Mouse (Mus musculus) small intestine, adult 2 months (tissue): Measurements from ENCODE around the gene Ucp3.

ENCODE experiments used
- CTCF ChIP-seq: fragments of 200-500 bp; IDR thresholded peaks from 2 replicates; pipeline ENCODE4 v1.5.1; 2012; ENCODE audit warnings: low read depth, mild to moderate bottlenecking, control low read depth, inconsistent platforms, low read length, moderate library complexity, mixed read lengths; ENCODE audit not compliant: insufficient replicate concordance, insufficient read length; ENCODE audit errors: extremely low read depth
- POLR2A ChIP-seq: fragments of 200-500 bp; IDR thresholded peaks from 2 replicates; pipeline ENCODE4 v1.6.1; 2012; ENCODE audit warnings: low read depth, mild to moderate bottlenecking, control low read depth, inconsistent platforms, low read length, moderate library complexity

GRCm38 (mm10) chr7:100497402-100497801, 24.6 kb downstream of the Ucp3 start:
- TF ChIP-seq POLR2A (no peak), CTCF (no peak)
